Mouse (Mus musculus): ENCODE data around the gene Faap100. TPM values are rescaled to one million over a fixed set of nuclear protein-coding genes. Genes with fewer than 3 reads are reported as not detected.
A peak's percentile ranks its signal among the peaks of the same experiment; 100 is the strongest.
"Not testable (repeated sequence)": the region's sequence is repeated elsewhere in the genome, so short reads cannot be mapped to it uniquely, and the experiment has no call there.

Gene Faap100
- total RNA-seq, 1 experiment from 2014 or later, result 18.3 TPM

DNA sequence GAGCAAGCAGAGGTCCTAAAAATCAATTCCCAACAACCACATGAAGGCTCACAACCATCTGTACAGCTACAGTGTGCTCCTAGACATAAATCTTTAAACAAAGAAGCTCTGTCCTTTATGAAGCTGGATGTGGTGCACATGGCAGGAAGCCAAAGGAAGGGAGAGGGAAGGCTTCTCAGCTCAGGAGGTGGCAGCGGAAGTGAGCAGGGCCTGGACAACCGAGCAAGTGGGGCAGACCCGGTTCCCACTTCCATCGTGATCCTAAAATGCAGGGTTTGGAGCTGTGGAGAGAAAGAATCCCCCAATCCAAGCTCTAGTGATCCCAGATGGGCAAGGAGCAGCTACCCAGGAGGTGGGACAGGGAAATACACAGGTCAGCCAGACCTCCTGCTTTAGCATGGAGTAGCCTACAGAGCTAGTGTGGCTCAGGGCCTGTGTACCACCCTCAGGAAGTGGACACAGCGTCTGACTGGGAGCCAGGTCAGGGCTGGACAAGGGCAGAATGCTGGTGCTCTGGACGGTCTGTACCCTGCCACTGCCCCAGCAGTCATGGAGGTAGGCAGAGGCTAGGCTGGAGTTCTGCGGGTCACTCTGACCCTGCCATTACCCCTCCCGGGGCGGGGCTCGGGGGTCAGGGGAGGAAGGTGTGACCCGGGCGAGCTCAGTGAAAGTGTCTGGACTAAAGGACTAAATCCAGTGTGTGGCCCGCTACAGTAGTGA lies 25.8 kb downstream of the Faap100 start:
- no peak for ATAC-seq (replicated peaks; ENCODE audit: low read depth, poor library complexity, severe bottlenecking)

GRCm38 (mm10) chr11:120352093-120352350 lies 26.5 kb downstream of the Faap100 start:
- ATAC-seq (replicated peaks; ENCODE audit: low read depth, poor library complexity, severe bottlenecking), result not testable (repeated sequence)

- no peak for ATAC-seq (replicated peaks; ENCODE audit: low read depth, poor library complexity, severe bottlenecking)
Observed at GRCm38 (mm10) chr11:120351250-120352092, 27.1 kb downstream of the Faap100 start.

DNA sequence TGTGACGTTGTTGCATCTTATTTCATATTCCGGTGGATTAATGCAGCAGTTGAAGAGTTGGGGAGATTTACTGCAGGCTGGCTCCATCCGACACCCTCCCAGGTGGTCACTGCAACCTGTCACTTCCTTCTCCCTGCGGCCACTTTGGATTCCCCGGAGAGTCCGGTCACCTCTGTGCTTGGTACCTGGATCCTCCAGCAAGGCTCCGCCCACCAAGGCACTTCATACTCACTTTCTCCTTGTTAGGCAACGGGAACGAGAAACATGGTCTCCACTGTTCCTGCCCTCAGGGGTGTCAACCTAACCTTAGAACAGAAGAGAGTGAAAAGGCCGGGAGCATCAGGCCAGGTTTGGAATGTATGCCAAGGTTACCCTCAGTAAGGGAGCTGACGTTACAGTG lies 27.9 kb downstream of the Faap100 start:
- ATAC-seq (replicated peaks; ENCODE audit: low read depth, poor library complexity, severe bottlenecking), result no peak

DNA sequence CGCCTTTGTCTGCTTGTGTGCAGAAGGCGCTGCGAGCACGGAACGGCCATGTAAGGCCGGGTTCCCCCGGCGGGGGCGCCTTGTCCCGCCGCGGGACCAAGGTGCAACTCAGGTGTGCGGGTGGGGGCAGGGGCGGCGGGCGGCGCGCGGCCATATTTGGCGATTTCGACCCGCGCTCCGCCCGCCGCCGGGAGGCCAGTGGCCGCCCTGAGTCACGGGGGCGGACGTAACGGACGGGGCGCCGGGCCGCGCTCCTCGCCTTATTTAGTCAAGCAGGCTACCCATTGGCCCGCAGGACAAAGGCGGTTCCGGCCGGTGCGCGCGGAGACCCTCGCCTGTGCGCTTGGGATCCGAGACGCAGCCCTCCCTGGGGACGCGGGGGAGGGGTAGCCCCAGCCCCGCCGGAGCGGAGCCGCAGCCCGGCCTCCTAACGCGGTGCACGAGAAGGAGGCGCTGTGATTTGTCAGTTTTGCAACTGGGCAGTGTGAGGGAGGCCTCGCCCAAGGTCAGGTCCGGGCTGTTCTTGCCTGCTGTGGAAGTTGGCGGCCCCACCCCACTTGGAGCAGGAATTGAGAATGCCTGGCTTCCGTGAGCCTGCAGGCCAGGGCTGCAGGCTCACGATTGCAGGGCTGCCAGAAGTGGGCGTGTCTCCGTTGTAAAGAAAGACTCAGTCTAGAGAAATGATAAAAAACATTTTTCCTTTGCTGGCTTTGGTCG lies 28.4 kb downstream of the Faap100 start:
- peak; percentile 8 for ATAC-seq (replicated peaks; ENCODE audit: low read depth, poor library complexity, severe bottlenecking)

GRCm38 (mm10) chr11:120349371-120349985 lies 29.1 kb downstream of the Faap100 start:
- ATAC-seq (replicated peaks; ENCODE audit: low read depth, poor library complexity, severe bottlenecking), result no peak; the same call in 1 of the 2 replicates

DNA sequence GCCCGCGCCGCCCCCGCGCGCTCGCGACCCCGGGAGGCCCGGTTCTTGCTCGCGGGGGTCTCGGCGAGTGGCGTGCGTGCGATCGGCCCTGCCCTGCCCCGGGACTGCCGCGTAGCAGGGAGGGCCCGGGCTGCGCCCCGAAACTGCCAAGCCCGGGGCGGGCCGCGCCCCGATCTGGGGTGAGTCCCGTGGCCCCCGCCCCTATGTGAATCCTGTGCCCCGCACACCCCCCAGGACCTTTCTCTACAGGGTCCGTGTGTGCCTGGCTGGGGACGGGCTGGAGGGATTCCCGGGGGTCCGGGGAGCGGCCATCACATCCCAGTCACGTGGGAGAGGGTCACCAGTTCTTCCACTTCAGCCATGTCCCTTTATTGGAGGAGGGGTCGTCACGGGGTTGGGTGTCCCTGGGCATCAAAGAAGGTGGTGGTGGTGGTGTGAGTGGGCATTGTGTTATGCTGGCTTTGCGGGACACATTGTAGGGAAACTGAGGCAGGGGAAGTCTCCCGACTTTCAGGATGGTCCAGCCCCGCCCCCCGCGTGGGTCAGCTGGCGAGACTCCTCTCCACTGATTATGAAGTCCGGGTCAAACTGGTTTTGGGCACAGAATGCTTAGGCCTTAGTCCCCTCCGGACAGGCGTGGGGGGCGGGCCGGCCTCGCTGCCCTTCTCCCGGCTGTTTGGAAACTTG lies 29.7 kb downstream of the Faap100 start:
- ATAC-seq (replicated peaks; ENCODE audit: low read depth, poor library complexity, severe bottlenecking), result no peak

DNA sequence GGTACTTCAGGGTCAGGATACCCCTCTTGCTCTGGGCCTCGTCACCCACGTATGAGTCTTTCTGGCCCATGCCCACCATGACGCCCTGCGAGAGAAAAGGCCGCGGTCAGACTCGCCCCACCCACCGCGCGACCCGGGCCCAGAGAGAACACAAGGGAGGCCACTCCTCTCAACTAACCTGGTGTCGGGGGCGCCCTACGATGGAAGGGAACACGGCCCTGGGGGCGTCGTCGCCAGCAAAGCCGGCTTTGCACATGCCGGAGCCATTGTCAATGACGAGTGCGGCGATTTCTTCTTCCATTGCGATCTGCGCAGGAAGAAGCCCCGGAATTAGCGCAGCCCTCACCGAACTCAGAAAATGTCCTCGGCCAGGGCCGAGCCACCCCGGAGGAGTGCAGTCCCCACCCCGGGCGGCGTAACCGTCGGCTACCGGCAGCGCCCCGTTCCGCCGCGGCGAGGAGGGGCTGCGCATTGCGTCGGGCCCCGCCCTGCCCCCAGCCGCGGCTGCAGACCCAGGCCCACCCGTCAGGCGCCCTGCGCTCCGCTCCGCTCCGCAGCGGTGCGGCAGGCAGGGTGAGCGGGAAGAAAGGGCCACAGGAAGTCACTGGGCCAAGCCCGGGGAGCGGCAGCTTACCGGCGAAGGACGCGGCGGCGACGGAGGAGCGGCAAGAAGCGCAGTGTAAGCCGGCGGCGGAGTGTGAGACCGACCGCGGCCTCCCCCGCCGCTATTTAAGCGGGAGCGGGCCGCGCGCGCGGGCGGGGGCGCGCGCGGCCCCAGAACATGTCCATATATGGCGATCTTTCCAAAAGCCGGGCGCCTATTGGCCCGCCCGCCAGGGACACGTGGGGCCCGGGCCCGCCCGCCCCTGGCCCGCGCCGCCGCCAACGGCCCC lies 30.5 kb downstream of the Faap100 start, which contains the start of gene Actg1:
Gene Actg1, minus strand, starts transcription at position 752 of the 893 bp plus-strand sequence.
- ATAC-seq (replicated peaks; ENCODE audit: low read depth, poor library complexity, severe bottlenecking), result peak; percentile 42

DNA sequence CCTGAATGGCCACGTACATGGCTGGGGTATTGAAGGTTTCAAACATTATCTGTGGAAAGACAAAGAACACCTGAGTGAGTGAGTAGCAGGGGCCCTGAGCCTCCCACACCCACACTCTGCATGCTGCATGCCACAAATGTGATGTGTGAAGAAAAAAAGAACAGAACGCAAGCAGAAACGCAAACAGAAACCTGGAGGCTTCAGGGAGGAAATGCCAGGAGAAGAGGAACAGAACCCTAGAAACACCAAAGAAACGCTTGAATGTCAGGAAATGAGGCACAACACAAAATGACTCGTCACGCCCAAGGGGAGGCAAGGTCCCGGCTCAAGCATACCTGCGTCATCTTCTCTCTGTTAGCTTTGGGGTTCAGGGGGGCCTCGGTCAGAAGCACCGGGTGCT lies 31.3 kb downstream of the Faap100 start:
- no peak for ATAC-seq (replicated peaks; ENCODE audit: low read depth, poor library complexity, severe bottlenecking)

DNA sequence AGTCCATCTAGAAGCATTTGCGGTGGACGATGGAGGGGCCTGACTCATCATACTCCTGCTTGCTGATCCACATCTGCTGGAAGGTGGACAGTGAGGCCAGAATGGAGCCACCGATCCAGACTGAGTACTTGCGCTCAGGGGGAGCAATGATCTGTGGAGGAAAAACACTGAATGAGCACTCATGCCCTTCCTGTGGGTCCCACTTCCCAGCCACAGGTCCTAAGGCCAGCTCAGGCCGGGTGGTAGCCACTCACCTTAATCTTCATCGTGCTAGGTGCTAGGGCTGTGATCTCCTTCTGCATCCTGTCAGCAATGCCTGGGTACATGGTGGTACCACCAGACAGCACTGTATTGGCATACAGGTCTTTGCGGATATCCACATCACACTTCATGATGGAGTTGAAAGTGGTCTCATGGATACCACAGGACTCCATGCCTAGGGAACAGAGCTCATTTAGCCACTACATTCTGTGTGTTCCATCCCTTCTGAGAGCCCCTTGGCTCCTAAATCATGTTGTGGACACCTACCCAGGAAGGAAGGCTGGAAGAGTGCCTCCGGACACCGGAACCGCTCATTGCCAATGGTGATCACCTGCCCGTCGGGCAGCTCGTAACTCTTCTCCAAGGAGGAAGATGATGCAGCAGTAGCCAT lies 32.1 kb downstream of the Faap100 start:
- ATAC-seq (replicated peaks; ENCODE audit: low read depth, poor library complexity, severe bottlenecking), result not testable (repeated sequence)

- ATAC-seq (replicated peaks; ENCODE audit: low read depth, poor library complexity, severe bottlenecking), result no peak
Observed at GRCm38 (mm10) chr11:120345067-120345681, 33.4 kb downstream of the Faap100 start.

DNA sequence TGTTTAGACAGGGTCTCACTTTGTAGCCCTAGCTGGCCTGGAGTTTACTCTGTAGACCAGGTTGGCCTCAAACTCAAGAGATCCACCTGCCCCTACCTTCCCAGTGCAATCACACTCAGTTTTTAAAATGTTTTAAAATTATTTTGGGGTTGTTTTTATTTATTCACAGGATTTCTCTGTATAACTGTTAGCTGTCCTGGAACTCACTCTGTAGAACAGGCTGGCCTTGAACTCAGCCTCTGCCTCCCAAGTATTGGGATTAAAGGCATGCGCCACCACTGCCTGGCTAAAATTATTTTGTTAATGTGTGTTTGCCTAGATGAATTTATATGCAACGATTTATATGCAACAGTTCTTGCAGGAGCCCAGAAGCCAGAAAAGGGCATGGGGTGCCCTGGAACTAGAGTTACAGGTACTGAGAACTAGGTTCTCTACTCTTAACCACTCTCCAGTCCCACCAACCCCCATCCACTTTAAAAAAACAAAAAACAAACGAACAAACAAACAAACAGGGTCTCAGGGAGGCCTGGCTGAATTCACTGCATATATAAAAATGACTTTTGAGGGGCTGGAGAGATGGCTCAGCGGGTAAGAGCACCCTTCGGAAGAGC lies 34.1 kb downstream of the Faap100 start:
- ATAC-seq (replicated peaks; ENCODE audit: low read depth, poor library complexity, severe bottlenecking), result no peak

- ATAC-seq (replicated peaks; ENCODE audit: low read depth, poor library complexity, severe bottlenecking), result no peak
Observed at GRCm38 (mm10) chr11:120343519-120344309, 34.9 kb downstream of the Faap100 start.

DNA sequence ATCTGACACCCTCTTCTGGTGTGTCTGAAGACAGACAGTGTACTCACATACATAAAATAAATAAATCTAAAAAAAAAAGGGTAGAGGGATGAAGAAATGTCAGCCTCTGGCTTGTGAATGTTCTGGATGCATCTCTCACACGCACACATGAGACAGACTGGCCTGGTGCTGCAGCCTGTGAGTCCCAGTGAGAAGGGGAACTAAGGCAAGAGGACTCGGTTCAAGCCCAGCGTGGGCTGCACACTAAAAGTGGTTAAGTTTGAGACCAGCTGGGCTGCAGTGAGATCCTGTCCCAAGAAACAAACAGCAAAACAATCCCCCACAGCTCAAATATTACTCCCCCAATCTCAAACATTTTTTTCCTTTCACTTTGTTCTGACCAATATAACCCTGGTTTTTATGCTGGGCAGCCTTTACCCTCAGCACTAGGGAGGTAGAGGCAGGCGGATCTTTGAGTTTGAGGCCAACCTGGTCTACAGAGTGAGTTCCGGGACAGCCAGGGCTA lies 35.9 kb downstream of the Faap100 start:
- ATAC-seq (replicated peaks; ENCODE audit: low read depth, poor library complexity, severe bottlenecking), result no peak

DNA sequence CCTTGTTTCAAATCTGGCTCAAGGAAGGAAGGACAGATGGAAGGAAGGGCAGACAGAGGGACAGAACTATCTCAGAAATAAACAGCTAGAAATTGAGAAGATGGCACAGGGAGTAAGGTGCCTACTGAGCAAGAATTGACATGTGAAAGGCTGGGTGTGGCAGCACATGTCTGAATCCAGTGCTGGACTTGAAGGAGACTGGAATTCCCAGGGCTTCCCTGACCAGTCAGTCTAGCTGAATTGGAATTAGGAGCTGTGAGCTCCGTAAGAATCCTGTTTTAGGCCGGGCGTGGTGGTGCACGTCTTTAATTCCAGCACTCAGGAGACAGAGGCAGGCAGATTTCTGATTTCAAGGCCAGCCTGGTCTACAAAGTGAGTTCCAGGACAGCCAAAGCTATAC lies 36.9 kb downstream of the Faap100 start:
- ATAC-seq (replicated peaks; ENCODE audit: low read depth, poor library complexity, severe bottlenecking), result no peak

GRCm38 (mm10) chr11:120339978-120340513 lies 38.5 kb downstream of the Faap100 start:
- peak; percentile 72 for ATAC-seq (replicated peaks; ENCODE audit: low read depth, poor library complexity, severe bottlenecking)
